Mouse (Mus musculus) liver, embryonic 11.5 days (tissue): Measurements from ENCODE around the gene AI481877. TPM values are rescaled to one million over a fixed set of nuclear protein-coding genes. Genes with fewer than 3 reads are reported as not detected.

Experiments
- ATAC-seq: fragments of 200-750 bp; cut with Nextera tagmentation; replicated peaks from 2 replicates; pipeline ENCODE4 v1.8.0; 2017; ENCODE audit warnings: moderate number of reproducible peaks, mild to moderate bottlenecking, moderate TSS enrichment, moderate library complexity; ENCODE audit not compliant: low FRiP score
- DNase-seq: peaks from one replicate; pipeline ENCODE4 v3.0.0-alpha.2; 2017; ENCODE audit warnings: low spot score
- H3K27ac ChIP-seq: fragments of 300-500 bp; sonication (generic); 2 replicates; pipeline ENCODE4 v1.5.1; 2014; ENCODE audit warnings: mild to moderate bottlenecking, low read depth, low read length, control low read depth
- H3K27me3 ChIP-seq: fragments of 300-500 bp; sonication (generic); replicated peaks from 2 replicates; pipeline ENCODE4 v1.6.1; 2014; ENCODE audit warnings: low read length, mixed read lengths; ENCODE audit not compliant: control insufficient read depth, insufficient read depth
- H3K36me3 ChIP-seq: fragments of 300-500 bp; sonication (generic); 2 replicates; pipeline ENCODE4 v1.6.1; 2014; ENCODE audit warnings: mild to moderate bottlenecking, low read length, moderate library complexity, mixed read lengths; ENCODE audit not compliant: control insufficient read depth, insufficient read depth
- H3K4me1 ChIP-seq: fragments of 300-500 bp; sonication (generic); replicated peaks from 2 replicates; pipeline ENCODE4 v1.6.1; 2014; ENCODE audit warnings: low read length, mixed read lengths; ENCODE audit not compliant: control insufficient read depth, insufficient read depth
- H3K4me2 ChIP-seq: fragments of 300-500 bp; sonication (generic); 2 replicates; pipeline ENCODE4 v1.6.1; 2014; ENCODE audit warnings: mild to moderate bottlenecking, control low read depth, moderate library complexity
- H3K4me3 ChIP-seq: fragments of 300-500 bp; sonication (generic); 2 replicates; pipeline ENCODE4 v1.5.1; 2014; ENCODE audit warnings: low read depth, low read length, control low read depth
- H3K9ac ChIP-seq: fragments of 300-500 bp; sonication (generic); 2 replicates; pipeline ENCODE4 v1.6.1; 2014; ENCODE audit warnings: low read depth, low read length, control low read depth
- H3K9me3 ChIP-seq: fragments of 300-500 bp; sonication (generic); 2 replicates; pipeline ENCODE4 v1.6.1; 2016; ENCODE audit warnings: low read length, inconsistent platforms, mixed read lengths; ENCODE audit not compliant: control insufficient read depth
- WGBS: fragments of 180-500 bp; shearing (Covaris S2); extraction: QIAGEN DNeasy Blood & Tissue Kit; methylation state at CpG from one replicate; pipeline ENCODE4 v1.1.7; 2014; 5-methylcytosine and 5-hydroxymethylcytosine counted together
- polyA plus RNA-seq: library from polyadenylated mRNA; unstranded; fragments of >200 nt; fragmentation: Nextera tagmentation; extraction: Ambion mirVana; gene quantifications from 2 replicates; pipeline ENCODE4 v1.2.1, GENCODE M21; 2014

The AI481877 gene
- polyA plus RNA-seq, 1 experiment from 2014 or later, result not detected

GRCm38 (mm10) chr4:59108721-59109120, 30.1 kb downstream of the AI481877 start:
- H3K36me3 ChIP-seq, result no peaks in the 10 kb centered on the region

DNA sequence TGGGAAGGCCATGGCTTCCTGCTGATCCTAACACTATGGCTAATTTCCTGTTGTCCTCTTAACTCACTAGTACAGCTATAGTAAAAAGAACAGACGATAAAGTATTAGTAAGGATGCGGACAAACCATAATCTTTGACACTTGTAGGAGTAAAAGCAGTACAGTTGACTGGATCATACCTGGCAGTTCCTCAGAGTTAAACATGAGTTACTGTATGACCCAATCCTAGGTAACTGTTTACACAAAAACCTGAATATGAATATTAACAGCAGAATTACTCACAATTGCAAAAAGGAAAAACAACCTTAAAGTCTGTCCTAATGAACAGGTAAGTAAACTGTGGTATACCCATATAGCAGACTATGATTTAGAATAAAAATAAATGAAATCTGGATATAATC, 30.9 kb downstream of the AI481877 start:
- WGBS, result 74% methylated on average over 2 of the region's 2 CpGs
- H3K4me1 ChIP-seq, result no peaks in the 10 kb centered on the region
- DNase-seq (no peak), ATAC-seq (no peak)
- H3K4me3 ChIP-seq, result no peak overlapping the region
- H3K9ac ChIP-seq, result no peak overlapping the region
- no peak overlapping the region for H3K27ac ChIP-seq
- H3K27me3 ChIP-seq, result no peaks in the 10 kb centered on the region
- no peaks in the 10 kb centered on the region for H3K36me3 ChIP-seq
- no peaks in the 10 kb centered on the region for H3K9me3 ChIP-seq
- H3K4me2 ChIP-seq, result no peak overlapping the region

More at GRCm38 (mm10) chr4:59108721-59109120, 30.1 kb downstream of the AI481877 start:
- no peaks in the 10 kb centered on the region for H3K4me1 ChIP-seq
- no peaks in the 10 kb centered on the region for H3K9me3 ChIP-seq
- 88% methylated on average over 4 of the region's 4 CpGs for WGBS
- no peak for ATAC-seq
- no peak overlapping the region for H3K4me2 ChIP-seq
- H3K4me3 ChIP-seq, result no peak overlapping the region
- H3K27ac ChIP-seq, result no peak overlapping the region
- no peak for DNase-seq
- H3K27me3 ChIP-seq, result no peaks in the 10 kb centered on the region
- H3K9ac ChIP-seq, result no peak overlapping the region

- DNase-seq (no peak), ATAC-seq (no peak)
- Histone ChIP-seq H3K4me2 (no peak overlapping the region), H3K4me3 (no peak overlapping the region), H3K27me3 (no peaks in the 10 kb centered on the region), H3K36me3 (no peaks in the 10 kb centered on the region), H3K9ac (no peak overlapping the region), H3K9me3 (no peaks in the 10 kb centered on the region), H3K4me1 (no peaks in the 10 kb centered on the region), H3K27ac (no peak overlapping the region)
- 69% methylated on average over 5 of the region's 5 CpGs for WGBS
Measured at GRCm38 (mm10) chr4:59106661-59107060, 32.1 kb downstream of the AI481877 start.

DNA sequence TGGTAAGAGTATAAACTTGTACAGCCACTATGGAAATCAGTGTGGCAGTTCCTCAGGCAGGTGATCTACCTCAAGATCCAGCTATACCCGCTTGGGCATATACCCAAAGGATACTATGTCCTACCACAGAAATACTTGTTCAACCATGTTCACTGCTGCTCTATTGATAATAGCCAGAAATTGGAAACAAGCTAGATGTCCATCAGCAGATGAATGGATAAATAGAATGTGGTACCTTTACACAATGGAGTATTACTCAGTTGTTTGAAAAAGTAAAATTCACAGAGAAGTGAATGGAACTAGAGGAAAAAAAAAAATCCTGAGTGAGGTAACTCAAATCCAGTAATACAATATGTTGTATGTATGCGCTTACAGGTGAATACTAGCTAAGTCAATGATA, 34.6 kb downstream of the AI481877 start:
- Histone ChIP-seq H3K27ac (no peak overlapping the region), H3K9ac (no peak overlapping the region), H3K9me3 (no peaks in the 10 kb centered on the region), H3K4me1 (no peaks in the 10 kb centered on the region), H3K36me3 (no peaks in the 10 kb centered on the region), H3K4me2 (no peak overlapping the region), H3K27me3 (no peaks in the 10 kb centered on the region), H3K4me3 (no peak overlapping the region)
- ATAC-seq (no peak), DNase-seq (no peak)
- 86% methylated on average over 2 of the region's 2 CpGs for WGBS

DNA sequence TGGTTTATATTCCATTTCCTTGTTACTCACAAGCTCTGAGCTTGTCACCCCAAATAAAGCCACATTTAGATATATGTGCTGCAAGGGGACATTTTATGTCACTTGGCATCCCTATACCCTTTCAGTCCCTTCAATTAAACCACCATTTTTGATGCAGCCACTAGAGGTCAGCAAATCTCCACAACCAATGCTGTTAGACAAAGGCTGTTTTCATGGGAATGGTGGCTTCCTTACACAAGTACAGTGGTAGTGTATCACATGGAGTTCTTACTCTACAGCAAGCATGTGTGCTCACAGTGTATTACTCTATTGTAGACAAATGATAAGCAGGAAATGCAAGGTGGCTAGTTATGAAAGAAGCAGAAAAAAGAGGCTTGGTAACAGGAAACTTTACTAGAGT, 42.4 kb downstream of the AI481877 start:
- ATAC-seq (peak; percentile 63; the same call in 1 of the 2 replicates), DNase-seq (peak; percentile 45)
- Histone ChIP-seq H3K36me3 (no peaks in the 10 kb centered on the region), H3K4me1 (no peaks in the 10 kb centered on the region), H3K27ac (no peak overlapping the region), H3K27me3 (no peaks in the 10 kb centered on the region), H3K9me3 (no peaks in the 10 kb centered on the region), H3K9ac (no peak overlapping the region), H3K4me3 (no peak overlapping the region), H3K4me2 (no peak overlapping the region)

- Histone ChIP-seq H3K4me2 (no peak overlapping the region), H3K4me1 (no peaks in the 10 kb centered on the region), H3K9me3 (no peaks in the 10 kb centered on the region), H3K27ac (no peak overlapping the region), H3K36me3 (no peaks in the 10 kb centered on the region), H3K27me3 (no peaks in the 10 kb centered on the region), H3K9ac (no peak overlapping the region), H3K4me3 (no peak overlapping the region)
- no peak for DNase-seq
- WGBS, result 21% methylated on average over 1 of the region's 1 CpGs
- ATAC-seq, result no peak
Measured at GRCm38 (mm10) chr4:59089391-59089790, 49.4 kb downstream of the AI481877 start.

DNA sequence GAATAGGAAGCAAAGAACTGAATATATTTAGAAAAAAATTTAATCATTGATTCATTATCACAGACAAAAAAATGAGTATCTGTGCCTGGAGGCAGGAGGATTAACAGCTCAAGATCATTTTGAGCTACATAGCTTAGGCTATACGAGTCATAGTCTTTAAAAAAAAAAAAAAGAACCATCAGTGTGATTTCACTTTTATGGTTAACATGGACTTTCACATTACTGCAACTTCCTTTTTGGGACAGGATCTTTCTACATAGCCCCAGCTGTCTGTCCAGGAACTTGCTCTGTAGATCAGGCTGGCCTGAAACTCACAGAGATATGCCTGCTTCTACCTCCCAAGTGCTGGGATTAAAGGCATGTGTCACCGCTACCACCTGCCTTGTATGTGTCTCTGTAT, 55.4 kb downstream of the AI481877 start:
- Histone ChIP-seq H3K27ac (no peak overlapping the region), H3K4me2 (no peak overlapping the region), H3K36me3 (no peaks in the 10 kb centered on the region), H3K4me3 (no peak overlapping the region), H3K9ac (no peak overlapping the region), H3K27me3 (no peaks in the 10 kb centered on the region), H3K4me1 (no peaks in the 10 kb centered on the region), H3K9me3 (no peaks in the 10 kb centered on the region)
- ATAC-seq, result no peak
- WGBS, result 72% methylated on average over 2 of the region's 2 CpGs
- DNase-seq, result no peak

DNA sequence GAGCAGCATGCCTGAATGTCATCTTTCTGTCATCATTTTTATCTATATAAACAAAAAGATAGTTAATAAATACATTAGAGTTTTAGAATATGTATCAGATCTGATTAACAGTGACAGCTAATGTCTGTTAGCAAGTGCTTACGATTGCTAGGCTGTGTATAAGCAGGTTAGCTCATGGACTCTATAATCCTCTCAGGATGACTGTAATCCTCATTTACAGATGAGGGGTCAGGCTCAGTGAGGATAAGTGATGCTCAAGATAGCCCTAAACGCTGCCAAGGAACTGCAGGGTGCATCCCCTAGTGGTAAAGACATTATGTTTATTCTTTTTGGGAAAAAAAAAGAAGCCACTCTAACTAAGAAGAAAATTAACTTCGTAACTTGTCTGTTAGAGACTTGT, 69.5 kb downstream of the AI481877 start:
- Histone ChIP-seq H3K27me3 (no peaks in the 10 kb centered on the region), H3K4me3 (no peak overlapping the region), H3K4me2 (no peak overlapping the region), H3K9me3 (no peaks in the 10 kb centered on the region), H3K4me1 (no peaks in the 10 kb centered on the region), H3K36me3 (no peaks in the 10 kb centered on the region), H3K9ac (no peak overlapping the region), H3K27ac (no peak overlapping the region)
- no peak for ATAC-seq
- no peak for DNase-seq
- WGBS, result 55% methylated on average over 3 of the region's 3 CpGs

- no peak overlapping the region for H3K4me2 ChIP-seq
- H3K4me3 ChIP-seq, result no peak overlapping the region
- H3K4me1 ChIP-seq, result no peaks in the 10 kb centered on the region
- DNase-seq, result no peak
- ATAC-seq, result no peak
- WGBS, result 79% methylated on average over 12 of the region's 12 CpGs
- H3K9me3 ChIP-seq, result no peaks in the 10 kb centered on the region
- H3K27me3 ChIP-seq, result no peaks in the 10 kb centered on the region
- no peaks in the 10 kb centered on the region for H3K36me3 ChIP-seq
- H3K27ac ChIP-seq, result no peak overlapping the region
- H3K9ac ChIP-seq, result no peak overlapping the region
Measured at GRCm38 (mm10) chr4:59062526-59062925, 76.3 kb downstream of the AI481877 start.
